Mouse (Mus musculus): ENCODE data around the gene Lrpap1. TPM values are rescaled to one million over a fixed set of nuclear protein-coding genes. Genes with fewer than 3 reads are reported as not detected.

Gene Lrpap1
- total RNA-seq, 1 experiment from 2014 or later = 53.7 TPM

GRCm38 (mm10) chr5:35069841-35070240 lies 35.7 kb downstream of the Lrpap1 start:
- no peak for ATAC-seq (replicated peaks; ENCODE audit: low read depth, poor library complexity, severe bottlenecking)

- no peak for ATAC-seq (replicated peaks; ENCODE audit: low read depth, poor library complexity, severe bottlenecking)
Measured at GRCm38 (mm10) chr5:35060098-35060497, 45.5 kb downstream of the Lrpap1 start.

DNA sequence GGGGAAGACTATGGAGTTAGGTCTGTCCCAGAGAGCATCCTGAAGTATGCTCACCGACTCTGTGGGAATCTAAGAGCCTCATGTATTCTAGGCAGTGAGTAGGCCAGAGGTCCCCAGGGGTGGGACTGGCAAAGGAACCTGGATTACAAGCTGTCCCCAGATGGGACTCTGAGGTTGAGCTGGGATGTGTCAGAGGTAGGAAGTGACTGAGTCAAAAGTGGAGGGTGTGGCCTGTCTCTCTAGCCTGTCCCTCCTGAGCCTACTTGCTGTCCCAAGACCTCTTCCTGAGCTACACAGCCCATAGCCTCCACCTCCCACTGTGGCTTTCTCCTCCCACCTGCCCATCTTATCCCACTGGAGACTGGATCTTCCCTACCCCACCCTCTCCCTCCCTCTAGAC lies 47.4 kb downstream of the Lrpap1 start:
- no peak for ATAC-seq (replicated peaks; ENCODE audit: low read depth, poor library complexity, severe bottlenecking)

- no peak for ATAC-seq (replicated peaks; ENCODE audit: low read depth, poor library complexity, severe bottlenecking)
Measured at GRCm38 (mm10) chr5:35057582-35057981, 48.0 kb downstream of the Lrpap1 start.

GRCm38 (mm10) chr5:35056604-35057432 lies 48.7 kb downstream of the Lrpap1 start, which contains the start of gene Dok7:
TSS of gene Dok7 (plus strand) at chr5:35056766.
- ATAC-seq (replicated peaks; ENCODE audit: low read depth, poor library complexity, severe bottlenecking) = peak; percentile 68

GRCm38 (mm10) chr5:35055076-35055475 lies 50.5 kb downstream of the Lrpap1 start:
- ATAC-seq (replicated peaks; ENCODE audit: low read depth, poor library complexity, severe bottlenecking) = no peak

- no peak for ATAC-seq (replicated peaks; ENCODE audit: low read depth, poor library complexity, severe bottlenecking)
Measured at GRCm38 (mm10) chr5:35054628-35055027, 50.9 kb downstream of the Lrpap1 start.

- no peak for ATAC-seq (replicated peaks; ENCODE audit: low read depth, poor library complexity, severe bottlenecking)
Measured at GRCm38 (mm10) chr5:35050541-35050940, 55.0 kb downstream of the Lrpap1 start.

DNA sequence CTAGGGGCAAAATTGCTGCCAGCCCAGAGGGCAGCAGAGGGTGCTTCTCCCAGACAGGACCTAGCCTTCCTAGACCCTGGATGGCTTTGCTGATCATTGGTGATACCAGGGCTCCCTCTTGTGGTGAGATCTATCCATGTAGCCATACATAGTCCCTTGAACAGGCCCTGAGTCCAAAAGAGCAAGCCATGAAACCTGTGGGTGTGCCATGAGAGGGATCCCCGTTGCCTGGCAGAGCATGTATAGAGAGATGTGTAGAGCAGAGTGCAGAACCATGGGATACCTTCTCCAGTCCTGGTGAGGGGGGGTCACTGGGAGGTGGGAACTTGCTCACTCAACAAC lies 62.5 kb downstream of the Lrpap1 start:
- peak; percentile 84 for ATAC-seq (replicated peaks; ENCODE audit: low read depth, poor library complexity, severe bottlenecking)

GRCm38 (mm10) chr5:35042431-35043109 lies 63.0 kb downstream of the Lrpap1 start:
- ATAC-seq (replicated peaks; ENCODE audit: low read depth, poor library complexity, severe bottlenecking) = peak; percentile 31

Other genes with a start within 250 kb of the Lrpap1 start
- gene Msantd1, start 197.8 kb downstream of the Lrpap1 start, total RNA-seq (2017) = 1.0 and 2.7 TPM in 2 replicates
- gene Rgs12, start 156.3 kb downstream of the Lrpap1 start, total RNA-seq (2017) = 20.7 and 24.2 TPM in 2 replicates
- gene Hgfac, start 64.3 kb downstream of the Lrpap1 start, total RNA-seq (2017) = 0.18 and 1.1 TPM in 2 replicates
- gene Dok7, start 49.0 kb downstream of the Lrpap1 start, total RNA-seq (2017) = not detected in 2 replicates
- gene Adra2c, start 172.6 kb upstream of the Lrpap1 start, total RNA-seq (2017) = not detected in 2 replicates

Data from common myeloid progenitor, adult 5-6 weeks (primary cell).